Mouse (Mus musculus) cortical plate, adult 2 months (tissue): ENCODE results near the gene Ift140.

Source experiments
- CTCF ChIP-seq: fragments of 200-500 bp; IDR thresholded peaks from 2 replicates; pipeline ENCODE4 v1.5.1; 2011; ENCODE audit warnings: mild to moderate bottlenecking, control low read depth, low read length; ENCODE audit not compliant: insufficient read depth; ENCODE audit errors: extremely low read depth
- POLR2A ChIP-seq: fragments of 200-500 bp; IDR thresholded peaks from 2 replicates; pipeline ENCODE4 v1.6.1; 2011; ENCODE audit warnings: mild to moderate bottlenecking, low read length, control low read depth; ENCODE audit not compliant: insufficient read depth; ENCODE audit errors: extremely low read depth

- TF ChIP-seq CTCF (no peak), POLR2A (peak; percentile 62)
Measured at GRCm38 (mm10) chr17:25080960-25081381, 65.1 kb downstream of the Ift140 start.
